Mouse (Mus musculus) heart, postnatal 0 days (tissue): ENCODE measurements around the gene Pcsk7.

ENCODE experiments used
- CTCF ChIP-seq: IDR thresholded peaks from 2 replicates; pipeline ENCODE4 v1.5.1; 2016; ENCODE audit warnings: antibody characterized with exemption, control low read depth, low read depth
- EP300 ChIP-seq: IDR thresholded peaks from 2 replicates; pipeline ENCODE4 v1.6.1; 2016; ENCODE audit warnings: antibody characterized with exemption, low read depth

- TF ChIP-seq CTCF (no peak), EP300 (no peak)
Observed at GRCm38 (mm10) chr9:45961855-45962254, 55.6 kb downstream of the Pcsk7 start.
